Mouse (Mus musculus): ENCODE measurements around the gene H2-Q2. TPM values are rescaled to one million over a fixed set of nuclear protein-coding genes. Genes with fewer than 3 reads are reported as not detected.

The H2-Q2 gene
- polyA plus RNA-seq, 1 experiment from 2014 or later: 3.3 TPM

Other genes starting within 250 kb of the H2-Q2 start
- not detected in 2 replicates for gene Ly6g5c, start 234.0 kb upstream of the H2-Q2 start, polyA plus RNA-seq (2015; fragmentation: Nextera tagmentation; extraction: Ambion mirVana)
- 0.62 and 1.3 TPM in 2 replicates for gene Ly6g5b, start 226.8 kb upstream of the H2-Q2 start, polyA plus RNA-seq (2015; fragmentation: Nextera tagmentation; extraction: Ambion mirVana)
- 29.6 and 29.8 TPM in 2 replicates for gene Gpank1, start 220.8 kb upstream of the H2-Q2 start, polyA plus RNA-seq (2015; fragmentation: Nextera tagmentation; extraction: Ambion mirVana)
- 308 and 320 TPM in 2 replicates for gene Csnk2b, start 220.2 kb upstream of the H2-Q2 start, polyA plus RNA-seq (2015; fragmentation: Nextera tagmentation; extraction: Ambion mirVana)
- gene D17H6S53E, start 215.9 kb upstream of the H2-Q2 start, polyA plus RNA-seq (2015; fragmentation: Nextera tagmentation; extraction: Ambion mirVana): 6.1 and 8.6 TPM in 2 replicates
- 0.56 TPM in 1 of 2 replicates, not detected in the other for gene Apom, start 210.2 kb upstream of the H2-Q2 start, polyA plus RNA-seq (2015; fragmentation: Nextera tagmentation; extraction: Ambion mirVana)
- 85.4 and 86.7 TPM in 2 replicates for gene Bag6, start 207.1 kb upstream of the H2-Q2 start, polyA plus RNA-seq (2015; fragmentation: Nextera tagmentation; extraction: Ambion mirVana)
- gene Prrc2a, start 177.3 kb upstream of the H2-Q2 start, polyA plus RNA-seq (2015; fragmentation: Nextera tagmentation; extraction: Ambion mirVana): 156 and 195 TPM in 2 replicates
- 5.9 and 8.0 TPM in 2 replicates for gene Aif1, start 166.2 kb upstream of the H2-Q2 start, polyA plus RNA-seq (2015; fragmentation: Nextera tagmentation; extraction: Ambion mirVana)
- 4.5 and 4.9 TPM in 2 replicates for gene Lst1, start 153.8 kb upstream of the H2-Q2 start, polyA plus RNA-seq (2015; fragmentation: Nextera tagmentation; extraction: Ambion mirVana)
- 0.24 TPM in 1 of 2 replicates, not detected in the other for gene Ltb, start 147.8 kb upstream of the H2-Q2 start, polyA plus RNA-seq (2015; fragmentation: Nextera tagmentation; extraction: Ambion mirVana)
- not detected in 2 replicates for gene Tnf, start 140.2 kb upstream of the H2-Q2 start, polyA plus RNA-seq (2015; fragmentation: Nextera tagmentation; extraction: Ambion mirVana)
- gene Lta, start 136.9 kb upstream of the H2-Q2 start, polyA plus RNA-seq (2015; fragmentation: Nextera tagmentation; extraction: Ambion mirVana): 0.24 and 0.35 TPM in 2 replicates
- 0.62 TPM in 1 of 2 replicates, not detected in the other for gene Gm16181, start 121.4 kb upstream of the H2-Q2 start, polyA plus RNA-seq (2015; fragmentation: Nextera tagmentation; extraction: Ambion mirVana)
- gene Atp6v1g2, start 108.6 kb upstream of the H2-Q2 start, polyA plus RNA-seq (2015; fragmentation: Nextera tagmentation; extraction: Ambion mirVana): 46.2 and 64.8 TPM in 2 replicates
- gene Nfkbil1, start 106.5 kb upstream of the H2-Q2 start, polyA plus RNA-seq (2015; fragmentation: Nextera tagmentation; extraction: Ambion mirVana): 9.5 and 10.7 TPM in 2 replicates
- 466 and 471 TPM in 2 replicates for gene Ddx39b, start 100.5 kb upstream of the H2-Q2 start, polyA plus RNA-seq (2015; fragmentation: Nextera tagmentation; extraction: Ambion mirVana)
- 48.1 and 65.7 TPM in 2 replicates for gene H2-D1, start 79.5 kb upstream of the H2-Q2 start, polyA plus RNA-seq (2015; fragmentation: Nextera tagmentation; extraction: Ambion mirVana)
- gene H2-Q1, start 21.8 kb upstream of the H2-Q2 start, polyA plus RNA-seq (2015; fragmentation: Nextera tagmentation; extraction: Ambion mirVana): 0.43 and 0.47 TPM in 2 replicates
- gene H2-Q4, start 37.4 kb downstream of the H2-Q2 start, polyA plus RNA-seq (2015; fragmentation: Nextera tagmentation; extraction: Ambion mirVana): 0.65 TPM in 2 replicates
- 0.36 and 0.60 TPM in 2 replicates for gene H2-Q6, start 82.6 kb downstream of the H2-Q2 start, polyA plus RNA-seq (2015; fragmentation: Nextera tagmentation; extraction: Ambion mirVana)
- 0.99 and 3.1 TPM in 2 replicates for gene H2-Q7, start 96.9 kb downstream of the H2-Q2 start, polyA plus RNA-seq (2015; fragmentation: Nextera tagmentation; extraction: Ambion mirVana)
- gene H2-Q10, start 127.8 kb downstream of the H2-Q2 start, polyA plus RNA-seq (2015; fragmentation: Nextera tagmentation; extraction: Ambion mirVana): 0.14 TPM in 1 of 2 replicates, not detected in the other
- gene Pou5f1, start 163.8 kb downstream of the H2-Q2 start, polyA plus RNA-seq (2015; fragmentation: Nextera tagmentation; extraction: Ambion mirVana): not detected in 2 replicates
- 31.8 and 34.2 TPM in 2 replicates for gene Tcf19, start 174.6 kb downstream of the H2-Q2 start, polyA plus RNA-seq (2015; fragmentation: Nextera tagmentation; extraction: Ambion mirVana)
- 8.8 and 9.0 TPM in 2 replicates for gene Cchcr1, start 174.9 kb downstream of the H2-Q2 start, polyA plus RNA-seq (2015; fragmentation: Nextera tagmentation; extraction: Ambion mirVana)
- gene Psors1c2, start 191.0 kb downstream of the H2-Q2 start, polyA plus RNA-seq (2015; fragmentation: Nextera tagmentation; extraction: Ambion mirVana): 1.4 and 1.7 TPM in 2 replicates
- gene Cdsn, start 209.9 kb downstream of the H2-Q2 start, polyA plus RNA-seq (2015; fragmentation: Nextera tagmentation; extraction: Ambion mirVana): not detected in 2 replicates
- gene 2300002M23Rik, start 225.2 kb downstream of the H2-Q2 start, polyA plus RNA-seq (2015; fragmentation: Nextera tagmentation; extraction: Ambion mirVana): not detected in 2 replicates

All from forebrain, embryonic 16.5 days (tissue).